Mouse (Mus musculus) fibroblast of lung, adult 2 months (primary cell): ENCODE results near the gene Med13l.

ENCODE experiments used
- DNase-seq: peaks from one replicate; pipeline ENCODE4 v3.0.0-alpha.2; 2011; ENCODE audit warnings: low read depth

Gene Med13l

DNA sequence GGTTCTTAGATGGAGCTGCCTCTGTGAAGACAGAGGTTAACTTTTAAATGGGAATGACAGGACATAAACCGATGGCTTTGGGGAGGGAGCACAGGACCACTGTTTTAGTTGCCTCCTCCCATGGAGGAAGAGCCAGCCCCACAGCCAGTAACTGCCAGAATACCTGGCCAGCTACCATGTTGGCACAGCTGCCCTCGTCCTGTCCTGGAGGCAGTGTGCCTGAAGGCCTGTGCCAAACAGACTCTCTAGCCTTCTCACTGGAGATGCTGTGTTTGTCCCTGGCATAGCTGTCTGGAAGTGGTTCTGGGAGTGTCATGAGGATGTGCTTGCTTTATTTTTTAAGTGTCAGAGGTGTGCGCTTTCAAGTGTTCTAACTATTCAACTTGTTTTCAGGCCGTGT lies 173.1 kb downstream of the Med13l start:
- no peak for DNase-seq

DNA sequence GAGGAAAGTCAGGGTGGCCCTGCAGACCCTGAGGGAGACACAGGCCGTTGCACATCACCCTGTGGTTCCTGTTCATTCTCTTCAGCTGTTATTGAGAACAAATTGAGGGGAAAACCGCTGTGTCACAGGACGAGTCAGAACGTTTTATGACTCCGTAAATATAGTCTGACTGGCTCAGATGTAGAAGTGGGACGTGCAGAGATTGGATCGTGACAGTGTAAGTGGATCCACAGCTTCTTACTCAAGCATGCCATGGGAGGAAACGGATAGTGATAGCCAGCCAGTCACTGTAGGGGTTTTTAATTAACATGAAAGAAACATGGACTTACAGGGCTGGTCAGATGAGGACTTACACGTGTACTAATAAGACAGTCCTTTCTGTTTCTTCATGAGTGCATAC lies 174.0 kb downstream of the Med13l start:
- no peak for DNase-seq

DNA sequence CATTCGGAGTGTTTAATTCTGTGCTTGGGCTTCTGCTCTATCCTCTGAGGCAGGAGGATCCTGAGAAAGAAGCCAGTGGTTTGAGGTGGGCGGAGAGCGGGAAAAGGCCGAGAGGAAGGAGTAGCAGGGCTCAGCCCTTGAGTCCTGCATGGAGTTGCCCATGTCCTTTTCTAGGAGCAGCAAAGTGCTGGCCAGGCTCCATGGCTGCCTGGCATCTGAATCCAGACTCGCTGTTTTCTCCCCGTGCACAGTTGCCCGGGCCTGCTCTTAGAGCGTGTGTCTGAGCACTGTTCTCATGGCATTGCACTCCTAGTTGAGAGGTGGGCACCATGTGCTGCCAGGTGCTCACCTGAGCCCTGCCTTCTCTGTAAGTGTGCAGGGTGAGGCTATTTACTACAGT lies 175.3 kb downstream of the Med13l start:
- no peak for DNase-seq

GRCm38 (mm10) chr5:118737548-118737947 lies 177.1 kb downstream of the Med13l start:
- DNase-seq = peak; percentile 38

DNA sequence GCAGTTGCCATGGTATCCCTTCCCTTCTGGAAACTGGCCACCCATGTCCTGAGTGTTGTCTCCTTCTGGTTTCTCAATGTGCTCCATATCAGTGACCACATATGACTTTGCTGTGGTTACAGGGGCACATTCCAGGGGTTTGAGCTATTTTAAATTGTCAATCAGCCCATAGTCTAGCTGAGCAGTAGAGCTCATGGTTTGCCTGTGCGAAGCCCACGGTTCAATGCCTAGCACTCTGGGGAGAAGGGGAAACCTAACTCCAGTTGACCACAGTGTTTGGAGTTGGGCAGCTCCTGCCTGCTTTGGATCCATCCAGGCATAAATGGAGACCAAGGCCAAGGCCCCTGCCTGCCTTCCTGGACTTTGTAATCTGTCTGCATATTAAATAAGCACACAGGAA lies 182.6 kb downstream of the Med13l start:
- DNase-seq = no peak

DNA sequence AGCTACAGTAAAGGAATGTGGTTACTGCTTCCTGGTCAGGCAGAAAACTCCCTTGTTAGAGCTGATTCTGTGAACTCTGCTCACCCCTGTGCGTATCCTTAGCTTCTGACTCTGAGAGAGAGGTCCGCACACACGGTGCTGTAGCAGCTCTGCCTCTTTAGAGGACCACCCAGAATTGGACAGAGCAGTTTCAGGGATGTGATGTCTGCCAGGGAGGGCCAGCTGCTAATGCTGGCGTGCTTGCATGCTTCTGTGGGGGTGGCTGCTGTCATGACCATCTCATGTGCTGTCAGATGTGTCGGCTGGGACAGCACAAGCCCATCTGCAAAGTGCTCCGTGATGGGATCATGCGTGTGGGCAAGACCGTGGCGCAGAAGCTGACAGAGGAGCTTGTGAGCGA lies 186.5 kb downstream of the Med13l start:
- DNase-seq = no peak

- no peak for DNase-seq
These were observed 191.1 kb downstream of the Med13l start for GRCm38 (mm10) chr5:118751446-118752179.

- DNase-seq = no peak
These were observed 192.4 kb downstream of the Med13l start for GRCm38 (mm10) chr5:118752868-118753267.

DNA sequence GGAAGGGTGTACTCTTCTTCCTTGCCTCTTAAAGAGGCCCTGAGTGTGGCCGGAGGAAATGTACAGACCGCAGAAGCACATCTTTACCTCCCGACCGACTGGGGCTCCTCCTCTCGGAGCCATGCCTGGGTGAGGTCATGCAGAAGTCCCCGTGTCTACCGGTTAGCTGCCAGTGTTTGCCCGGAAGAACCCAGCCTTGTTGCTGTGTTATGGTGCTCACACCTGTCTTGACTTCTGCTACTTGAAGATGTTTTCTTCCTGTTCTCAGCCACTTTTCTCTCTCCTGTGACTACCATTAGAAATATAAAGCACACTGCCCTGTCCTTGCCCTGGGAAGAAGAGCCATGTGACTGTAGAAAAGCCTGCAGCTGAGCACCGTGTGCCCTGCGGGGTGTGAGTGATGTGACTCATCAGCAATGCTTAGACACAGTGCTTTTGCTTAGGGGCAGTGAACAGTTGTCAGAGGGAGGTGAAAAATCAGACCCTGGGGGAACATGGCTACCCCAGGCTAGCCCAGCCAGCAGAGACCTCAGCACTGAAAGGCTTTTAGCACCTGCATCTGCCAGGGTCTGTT lies 193.1 kb downstream of the Med13l start:
- DNase-seq = no peak

DNA sequence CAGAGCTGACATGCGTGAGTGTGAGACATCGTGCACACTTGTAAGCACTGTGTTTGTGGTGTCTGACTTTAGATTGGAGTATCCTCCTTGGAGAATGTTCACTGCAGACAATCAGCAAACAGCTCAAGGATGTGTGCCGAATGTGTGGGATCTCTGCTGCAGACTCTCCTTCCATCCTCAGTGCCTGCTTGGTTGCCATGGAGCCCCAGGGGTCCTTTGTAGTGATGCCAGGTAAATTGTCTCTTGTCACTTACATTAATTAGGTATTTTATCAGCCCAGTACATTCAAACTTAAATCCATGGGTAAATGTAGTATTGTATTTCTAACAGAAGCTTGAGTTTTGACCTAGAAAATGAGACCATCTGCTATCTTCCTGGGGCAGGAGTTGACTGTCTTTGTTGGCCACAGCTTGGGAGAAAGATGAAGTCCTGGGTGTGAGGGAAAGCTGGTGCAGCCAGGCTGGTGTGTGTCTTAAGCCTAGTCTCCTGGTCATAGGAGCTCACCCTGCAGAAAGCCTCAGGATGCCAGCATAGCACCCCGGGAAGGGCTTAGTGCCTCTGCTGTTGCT lies 193.8 kb downstream of the Med13l start:
- DNase-seq = no peak

DNA sequence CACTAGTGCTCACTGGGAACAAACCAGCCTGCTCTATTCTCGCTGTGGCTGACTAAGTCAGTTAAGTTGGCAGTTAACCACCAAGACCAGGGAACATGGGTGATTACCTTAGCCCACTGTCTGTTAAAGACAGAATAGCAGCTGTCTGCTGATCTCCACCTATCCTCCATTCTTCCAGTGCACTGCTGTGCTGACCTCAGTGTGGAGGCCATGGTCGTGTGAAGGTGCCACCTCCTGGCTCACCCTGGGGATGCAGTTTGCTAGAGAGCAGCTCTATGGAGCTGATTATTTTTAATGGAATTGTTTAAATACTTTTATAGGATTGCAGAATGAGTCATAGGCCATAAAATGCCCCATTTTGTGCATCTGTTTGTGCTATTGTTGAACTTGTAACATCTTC lies 195.6 kb downstream of the Med13l start:
- DNase-seq = no peak

- no peak for DNase-seq
These were observed 197.2 kb downstream of the Med13l start for GRCm38 (mm10) chr5:118757396-118758301.

- DNase-seq = no peak
These were observed 200.5 kb downstream of the Med13l start for GRCm38 (mm10) chr5:118760986-118761385.

DNA sequence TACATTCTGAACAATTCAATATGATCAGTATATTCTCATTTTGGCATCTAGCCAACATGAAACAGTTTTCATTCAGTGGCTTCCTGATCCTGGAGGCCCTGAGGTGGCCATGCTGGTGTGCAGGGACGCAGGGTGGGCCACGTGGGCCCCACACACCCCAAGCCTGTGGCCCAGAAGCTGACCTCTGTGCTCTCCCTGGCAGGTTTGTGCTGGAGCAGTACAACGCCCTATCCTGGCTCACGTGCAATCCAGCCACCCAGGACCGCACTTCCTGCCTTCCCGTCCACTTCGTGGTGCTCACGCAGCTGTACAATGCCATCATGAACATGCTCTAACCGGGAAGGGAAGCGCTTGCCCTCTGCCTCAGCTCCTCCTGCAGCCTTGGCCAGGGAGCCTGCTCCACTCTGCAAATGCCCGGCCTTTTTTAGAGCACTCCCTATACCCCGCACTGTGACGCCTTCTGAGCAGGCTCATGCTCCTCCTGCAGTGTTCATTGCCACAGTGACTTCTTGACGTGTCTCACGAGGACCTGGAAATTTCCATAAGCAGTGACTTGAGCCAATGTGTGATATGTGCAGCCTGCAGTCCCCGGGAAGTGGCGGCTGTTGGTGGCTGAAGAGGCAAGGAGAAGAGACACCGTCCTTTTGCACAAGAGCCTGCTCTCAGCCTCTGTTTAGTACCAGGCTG lies 202.2 kb downstream of the Med13l start:
- no peak for DNase-seq

GRCm38 (mm10) chr5:118763353-118763752 lies 202.9 kb downstream of the Med13l start:
- DNase-seq = no peak

- no peak for DNase-seq
These were observed 208.7 kb downstream of the Med13l start for GRCm38 (mm10) chr5:118769143-118769542.

DNA sequence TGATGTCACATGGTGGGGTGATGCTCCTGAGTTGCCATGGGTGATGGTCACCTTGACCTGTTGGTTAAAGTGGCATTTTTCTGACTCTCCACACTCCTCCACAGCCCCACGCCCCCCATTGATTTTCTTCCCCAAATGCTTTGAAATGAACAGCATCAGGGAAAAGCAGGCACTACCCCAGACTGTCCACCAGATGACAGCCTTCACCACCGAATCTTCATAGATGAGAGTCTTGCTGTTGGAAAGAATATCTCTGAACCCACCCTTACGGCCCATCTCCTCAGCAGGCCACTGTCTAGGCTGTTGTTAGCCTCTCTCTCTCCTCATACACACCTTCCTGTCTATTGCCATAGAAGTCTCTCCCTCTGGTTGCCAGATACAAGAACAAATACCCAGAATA lies 213.4 kb downstream of the Med13l start:
- no peak for DNase-seq

DNA sequence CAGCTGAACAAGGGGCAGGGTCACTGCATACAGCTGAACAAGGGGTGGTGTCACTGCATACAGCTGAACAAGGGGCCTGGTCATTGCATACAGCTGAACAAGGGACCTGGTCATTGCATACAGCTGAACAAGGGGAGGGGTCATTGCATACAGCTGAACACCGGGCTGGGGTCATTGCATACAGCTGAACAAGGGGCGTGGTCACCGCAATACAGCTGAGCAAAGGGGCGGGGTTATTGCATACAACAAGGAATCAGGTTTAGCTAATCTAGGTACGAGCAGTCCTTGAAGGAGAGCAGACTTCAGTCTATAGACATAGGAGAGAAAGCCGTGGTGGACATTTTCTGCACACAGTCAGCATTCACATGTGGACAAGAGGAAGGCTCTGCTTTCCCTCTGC lies 215.9 kb downstream of the Med13l start:
- DNase-seq = no peak

GRCm38 (mm10) chr5:118781598-118781997 lies 221.1 kb downstream of the Med13l start:
- DNase-seq = no peak

DNA sequence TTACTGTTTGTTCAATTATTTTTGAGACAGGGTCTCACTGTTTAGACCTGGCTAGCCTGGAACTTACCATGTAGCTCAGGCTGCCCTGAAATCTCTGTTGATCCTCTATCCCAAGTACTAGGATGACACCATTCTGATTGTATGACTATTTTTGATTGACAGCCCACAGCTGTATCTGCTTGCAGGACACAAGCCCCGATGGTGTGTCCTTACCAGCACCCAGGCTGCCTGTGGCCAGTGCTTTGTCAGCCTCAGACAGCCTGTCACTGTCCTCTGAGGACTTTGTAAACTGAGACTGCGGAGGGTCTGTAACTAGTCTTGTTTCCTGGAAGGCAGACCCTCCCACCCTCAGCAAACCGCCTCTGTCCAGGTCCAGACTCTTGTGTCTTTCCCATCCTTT lies 221.7 kb downstream of the Med13l start:
- DNase-seq = no peak

DNA sequence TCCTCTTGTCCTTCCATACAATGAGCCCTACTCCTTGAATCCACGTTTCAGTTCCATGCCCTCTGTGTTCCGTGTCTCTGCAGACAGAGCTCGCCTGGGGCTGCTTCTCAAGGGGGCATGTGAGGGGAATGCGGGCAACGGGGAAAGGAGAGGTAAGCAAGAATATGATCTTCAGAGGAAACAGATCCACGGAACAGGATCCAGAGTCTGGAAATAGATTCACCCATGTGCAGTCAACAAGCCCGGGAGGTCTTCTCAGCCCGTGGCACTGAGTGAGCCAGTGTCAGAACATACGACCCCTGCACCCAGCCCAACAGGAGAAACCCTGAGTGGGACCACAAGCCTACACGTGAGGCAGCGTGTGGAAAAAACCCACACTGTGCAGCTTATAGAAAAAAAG lies 228.7 kb downstream of the Med13l start:
- DNase-seq = no peak

- DNase-seq = no peak
These were observed 229.3 kb downstream of the Med13l start for GRCm38 (mm10) chr5:118789776-118790175.
